Mouse (Mus musculus) right cerebral cortex, postnatal 25 days (tissue): ENCODE measurements around the gene 4933416C03Rik.

Experiments
- DNase-seq: peaks from one replicate; pipeline ENCODE4 v3.0.0; 2022

The 4933416C03Rik gene

GRCm38 (mm10) chr10:116113867-116114474, at the start of gene 4933416C03Rik:
Gene 4933416C03Rik (minus strand): TSS chr10:116113917.
- DNase-seq = no peak

GRCm38 (mm10) chr10:116162338-116162737, 48.6 kb upstream of the 4933416C03Rik start:
- no peak for DNase-seq

GRCm38 (mm10) chr10:116156699-116157098, 43.0 kb upstream of the 4933416C03Rik start:
- DNase-seq = no peak

DNA sequence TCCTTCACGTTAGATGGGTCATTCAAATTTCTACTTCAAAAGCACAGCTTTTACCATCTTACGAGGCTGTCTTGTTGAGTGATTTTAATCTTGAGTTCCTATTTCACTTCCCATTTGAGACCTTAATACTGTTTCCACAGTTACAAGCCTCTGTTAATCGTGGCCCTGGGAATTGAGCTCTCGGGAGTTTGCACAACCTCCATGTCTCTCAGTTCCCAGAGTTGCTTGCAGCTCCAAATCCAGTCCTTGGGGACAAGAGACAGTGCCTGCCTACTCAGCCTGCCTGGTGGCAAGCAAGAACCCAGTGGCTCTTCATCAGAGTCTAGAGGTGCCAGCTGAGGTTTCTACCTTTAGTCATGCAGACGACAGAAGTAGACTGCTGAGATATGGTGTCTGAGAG, 41.0 kb upstream of the 4933416C03Rik start:
- no peak for DNase-seq

- DNase-seq = no peak
Measured at GRCm38 (mm10) chr10:116146091-116146490, 32.4 kb upstream of the 4933416C03Rik start.

GRCm38 (mm10) chr10:116143684-116144083, 30.0 kb upstream of the 4933416C03Rik start:
- no peak for DNase-seq

GRCm38 (mm10) chr10:116140226-116140625, 26.5 kb upstream of the 4933416C03Rik start:
- DNase-seq = no peak

GRCm38 (mm10) chr10:116135187-116135586, 21.5 kb upstream of the 4933416C03Rik start:
- DNase-seq = no peak

- DNase-seq = no peak
Measured at GRCm38 (mm10) chr10:116132233-116132632, 18.5 kb upstream of the 4933416C03Rik start.

DNA sequence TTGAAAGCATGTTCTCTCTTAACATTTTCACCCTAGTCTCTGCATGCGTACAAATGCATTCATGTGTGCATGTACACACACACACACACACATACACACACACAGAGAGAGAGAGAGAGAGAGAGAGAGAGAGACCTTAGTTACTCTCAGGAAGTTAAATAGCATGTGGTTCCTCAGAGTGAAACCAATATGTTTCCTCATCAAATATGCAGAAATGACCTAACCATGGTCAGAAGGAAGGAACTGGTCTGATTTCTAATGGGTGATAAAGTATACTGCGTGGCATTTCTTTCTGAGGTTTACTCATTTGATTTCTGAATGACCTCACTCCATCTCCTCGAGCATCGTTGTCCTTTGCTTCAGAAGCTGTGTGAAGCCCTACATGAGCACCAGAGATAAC, 17.5 kb upstream of the 4933416C03Rik start:
- DNase-seq = no peak

DNA sequence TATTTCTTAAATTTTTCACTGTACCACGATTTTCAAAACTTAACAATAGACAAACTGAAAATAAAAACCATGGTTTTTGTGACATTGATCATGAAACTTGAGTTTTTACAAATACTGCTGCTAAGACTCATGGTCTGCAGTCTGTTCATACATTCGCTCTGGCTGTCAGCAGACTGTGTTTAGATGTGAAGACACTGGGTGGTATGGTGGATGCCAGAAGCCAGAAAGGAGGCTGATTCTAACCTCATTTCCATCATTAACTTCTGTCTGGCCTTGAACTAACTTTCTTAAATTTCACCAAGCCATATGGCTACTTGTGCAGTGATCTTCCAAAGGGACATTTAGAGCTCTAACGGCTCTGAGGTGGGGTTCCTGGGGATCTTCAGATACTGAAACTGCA, 16.7 kb upstream of the 4933416C03Rik start:
- no peak for DNase-seq

- DNase-seq = no peak
Measured at GRCm38 (mm10) chr10:116125364-116125763, 11.6 kb upstream of the 4933416C03Rik start.

GRCm38 (mm10) chr10:116123808-116124207, 10.1 kb upstream of the 4933416C03Rik start:
- no peak for DNase-seq

GRCm38 (mm10) chr10:116121463-116121862, 7.7 kb upstream of the 4933416C03Rik start:
- no peak for DNase-seq

GRCm38 (mm10) chr10:116117060-116117459, 3.3 kb upstream of the 4933416C03Rik start:
- no peak for DNase-seq

GRCm38 (mm10) chr10:116115881-116116677, 2.4 kb upstream of the 4933416C03Rik start:
- DNase-seq = no peak

DNA sequence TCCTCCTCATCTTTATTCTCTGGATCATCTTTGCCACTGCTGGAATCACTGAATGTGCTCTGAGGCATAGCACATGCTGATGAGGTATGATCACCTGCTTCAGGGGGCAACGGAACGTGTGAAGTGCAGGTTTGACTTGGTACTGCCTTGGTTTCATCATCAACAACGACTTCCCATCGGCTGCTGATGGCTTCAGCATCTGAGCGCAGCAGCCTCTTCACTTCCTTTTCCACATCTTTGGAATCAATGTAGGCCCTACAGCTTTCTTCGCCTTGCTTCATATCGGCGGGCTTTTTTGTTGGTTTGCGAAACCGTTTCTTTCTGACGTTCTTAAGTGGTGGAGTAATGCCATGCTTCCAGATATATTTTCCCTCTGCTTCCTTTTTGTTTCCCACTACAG, 849 bp downstream of the 4933416C03Rik start:
- no peak for DNase-seq

GRCm38 (mm10) chr10:116108730-116109129, 5.0 kb downstream of the 4933416C03Rik start:
- DNase-seq = no peak

DNA sequence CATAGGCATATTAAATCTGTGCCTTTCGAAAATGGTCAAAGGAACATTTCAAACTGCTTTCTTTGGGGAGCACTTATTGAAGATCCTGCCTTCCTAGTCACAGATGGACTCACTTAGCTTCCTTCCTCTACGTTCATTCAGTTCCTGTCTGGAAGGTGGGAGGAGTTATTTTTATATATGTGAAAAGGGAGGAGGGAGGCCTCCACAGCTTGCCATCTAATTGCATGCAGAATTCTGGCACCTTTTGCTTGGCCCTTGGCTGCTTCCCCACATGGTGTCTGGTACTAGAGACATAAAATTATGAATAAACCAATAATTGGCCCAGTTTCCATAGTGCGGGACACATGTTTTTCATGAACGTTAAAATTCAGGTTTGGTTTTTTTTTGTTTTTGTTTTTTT, 5.5 kb downstream of the 4933416C03Rik start:
- no peak for DNase-seq

GRCm38 (mm10) chr10:116098470-116098869, 15.2 kb downstream of the 4933416C03Rik start:
- no peak for DNase-seq

GRCm38 (mm10) chr10:116096466-116096865, 17.3 kb downstream of the 4933416C03Rik start:
- DNase-seq = no peak

DNA sequence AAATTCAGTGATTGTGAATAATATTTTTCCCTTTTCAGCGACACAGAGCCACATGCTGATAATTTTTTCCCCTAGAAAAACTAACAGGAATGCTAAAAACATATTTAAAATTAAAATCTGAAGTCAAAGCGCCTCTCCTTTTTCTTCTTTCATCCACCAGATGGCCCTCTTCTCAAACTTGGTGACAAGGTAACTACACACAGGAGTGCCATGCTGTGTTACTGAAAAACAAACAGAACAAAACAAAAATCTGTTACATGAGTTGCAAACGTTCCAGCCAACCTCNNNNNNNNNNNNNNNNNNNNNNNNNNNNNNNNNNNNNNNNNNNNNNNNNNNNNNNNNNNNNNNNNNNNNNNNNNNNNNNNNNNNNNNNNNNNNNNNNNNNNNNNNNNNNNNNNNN, 29.8 kb downstream of the 4933416C03Rik start:
- DNase-seq = peak; percentile 11

GRCm38 (mm10) chr10:116080841-116081240, 32.9 kb downstream of the 4933416C03Rik start:
- no peak for DNase-seq

DNA sequence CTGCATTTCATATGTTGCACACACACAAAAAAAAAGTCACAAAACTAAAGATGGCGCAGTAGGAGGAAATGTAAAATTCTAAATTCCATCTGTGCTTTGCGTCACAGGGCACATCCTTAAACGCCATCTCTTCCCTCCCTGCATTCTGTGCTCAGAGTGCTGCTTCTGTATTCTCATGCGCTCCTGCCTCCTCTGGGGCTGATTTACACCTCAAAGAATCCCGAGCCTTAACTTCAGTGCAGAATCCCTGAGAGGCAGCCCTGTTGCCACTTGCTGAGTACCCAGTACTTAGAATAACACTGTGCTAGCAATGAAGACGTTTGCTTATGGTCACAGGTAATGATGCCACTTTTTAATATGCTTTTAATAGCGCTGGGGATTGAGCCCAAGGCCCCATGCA, 34.3 kb downstream of the 4933416C03Rik start:
- no peak for DNase-seq
